Mouse (Mus musculus) liver, postnatal 0 days (tissue): ENCODE data around the gene Nfix.
A peak's percentile ranks its signal among the peaks of the same experiment; 100 is the strongest.

Experiments
- CTCF ChIP-seq: sonication (generic); IDR thresholded peaks from 2 replicates; pipeline ENCODE4 v1.5.1; 2016; ENCODE audit warnings: antibody characterized with exemption, low read depth
- EP300 ChIP-seq: IDR thresholded peaks from 2 replicates; pipeline ENCODE4 v1.6.1; 2016; ENCODE audit warnings: antibody characterized with exemption, low read depth, mild to moderate bottlenecking

- TF ChIP-seq CTCF = no peak
- peak; percentile 61; the same call in 1 of the 2 replicates for TF ChIP-seq EP300
These were observed 92.8 kb downstream of the Nfix start for GRCm38 (mm10) chr8:84707267-84707883.
